Mouse (Mus musculus) spleen, postnatal 4 days (tissue): Measurements from ENCODE around the gene Med11.
A peak's percentile ranks its signal among the peaks of the same experiment; 100 is the strongest.
"Not testable (repeated sequence)": the region's sequence is repeated elsewhere in the genome, so short reads cannot be mapped to it uniquely, and the experiment has no call there.

ENCODE experiments used
- DNase-seq, 2 experiments: peaks; one replicate each; pipeline ENCODE4 v3.0.0; 2022; ENCODE audit warnings: low spot score in 2 of 2

The Med11 gene

GRCm38 (mm10) chr11:70446756-70447155 is 5.0 kb upstream of the Med11 start:
- peak in 1 of 2 experiments; percentile 61 for DNase-seq

GRCm38 (mm10) chr11:70447373-70447772 is 4.3 kb upstream of the Med11 start:
- no peak for DNase-seq

GRCm38 (mm10) chr11:70450926-70451325 is 793 bp upstream of the Med11 start:
- peak in 1 of 2 experiments; percentile 50 for DNase-seq

- peak in 1 of 2 experiments; percentile 57 for DNase-seq
Measured at GRCm38 (mm10) chr11:70453261-70454044, 1.7 kb downstream of the Med11 start.

GRCm38 (mm10) chr11:70458688-70459600 is 7.2 kb downstream of the Med11 start, which contains the start of gene Zmynd15:
TSS of gene Zmynd15 (plus strand) at chr11:70459433.
- DNase-seq, result peak in 1 of 2 experiments; percentile 51

- DNase-seq, result peak in 1 of 2 experiments; percentile 66
Measured at GRCm38 (mm10) chr11:70459601-70460101, 7.9 kb downstream of the Med11 start, which contains the start of gene Cxcl16. TSS of gene Cxcl16 (minus strand) at chr11:70459984.

GRCm38 (mm10) chr11:70463970-70464369 is 12.3 kb downstream of the Med11 start:
- no peak for DNase-seq

GRCm38 (mm10) chr11:70465211-70465610 is 13.5 kb downstream of the Med11 start:
- no peak for DNase-seq

GRCm38 (mm10) chr11:70465824-70466223 is 14.1 kb downstream of the Med11 start:
- no peak for DNase-seq

GRCm38 (mm10) chr11:70467902-70468619 is 16.3 kb downstream of the Med11 start:
- DNase-seq, result no peak

- DNase-seq, result no peak
Measured at GRCm38 (mm10) chr11:70469764-70470163, 18.0 kb downstream of the Med11 start.

GRCm38 (mm10) chr11:70472716-70473115 is 21.0 kb downstream of the Med11 start:
- DNase-seq, result no peak

GRCm38 (mm10) chr11:70473291-70473690 is 21.6 kb downstream of the Med11 start:
- not testable (repeated sequence) for DNase-seq

GRCm38 (mm10) chr11:70474872-70475534 is 23.3 kb downstream of the Med11 start:
- no peak for DNase-seq

GRCm38 (mm10) chr11:70485498-70485897 is 33.8 kb downstream of the Med11 start:
- no peak for DNase-seq

GRCm38 (mm10) chr11:70487816-70488215 is 36.1 kb downstream of the Med11 start:
- no peak for DNase-seq

GRCm38 (mm10) chr11:70489138-70489537 is 37.4 kb downstream of the Med11 start:
- no peak for DNase-seq

- DNase-seq, result no peak
Measured at GRCm38 (mm10) chr11:70489684-70490083, 38.0 kb downstream of the Med11 start.

- DNase-seq, result no peak
Measured at GRCm38 (mm10) chr11:70499566-70500475, 48.1 kb downstream of the Med11 start.

GRCm38 (mm10) chr11:70500476-70500812 is 48.7 kb downstream of the Med11 start:
- no peak for DNase-seq
